Mouse (Mus musculus): ENCODE results near the gene Vmp1.

The Vmp1 gene

GRCm38 (mm10) chr11:86634396-86634795, 49.2 kb downstream of the Vmp1 start:
- no peak for DNase-seq (ENCODE audit: low read depth, low spot score)

GRCm38 (mm10) chr11:86629941-86630340, 53.7 kb downstream of the Vmp1 start:
- no peak for DNase-seq (ENCODE audit: low read depth, low spot score)

GRCm38 (mm10) chr11:86629445-86629844, 54.2 kb downstream of the Vmp1 start:
- DNase-seq (ENCODE audit: low read depth, low spot score), result no peak

- no peak for DNase-seq (ENCODE audit: low read depth, low spot score)
Observed at GRCm38 (mm10) chr11:86628448-86628847, 55.2 kb downstream of the Vmp1 start.

GRCm38 (mm10) chr11:86627649-86628048, 56.0 kb downstream of the Vmp1 start:
- DNase-seq (ENCODE audit: low read depth, low spot score), result no peak

GRCm38 (mm10) chr11:86626714-86627113, 56.9 kb downstream of the Vmp1 start:
- no peak for DNase-seq (ENCODE audit: low read depth, low spot score)

GRCm38 (mm10) chr11:86624237-86624941, 59.2 kb downstream of the Vmp1 start:
- DNase-seq (ENCODE audit: low read depth, low spot score), result no peak

- no peak for DNase-seq (ENCODE audit: low read depth, low spot score)
Observed at GRCm38 (mm10) chr11:86623402-86624010, 60.1 kb downstream of the Vmp1 start.

- no peak for DNase-seq (ENCODE audit: low read depth, low spot score)
Observed at GRCm38 (mm10) chr11:86622191-86622912, 61.3 kb downstream of the Vmp1 start.

GRCm38 (mm10) chr11:86621139-86621538, 62.5 kb downstream of the Vmp1 start:
- DNase-seq (ENCODE audit: low read depth, low spot score), result no peak

GRCm38 (mm10) chr11:86618548-86619335, 64.9 kb downstream of the Vmp1 start:
- DNase-seq (ENCODE audit: low read depth, low spot score), result no peak

- no peak for DNase-seq (ENCODE audit: low read depth, low spot score)
Observed at GRCm38 (mm10) chr11:86614607-86615006, 69.0 kb downstream of the Vmp1 start.

GRCm38 (mm10) chr11:86614056-86614530, 69.5 kb downstream of the Vmp1 start:
- DNase-seq (ENCODE audit: low read depth, low spot score), result no peak

- DNase-seq (ENCODE audit: low read depth, low spot score), result no peak
Observed at GRCm38 (mm10) chr11:86611991-86612390, 71.6 kb downstream of the Vmp1 start.

- DNase-seq (ENCODE audit: low read depth, low spot score), result no peak
Observed at GRCm38 (mm10) chr11:86610239-86610638, 73.4 kb downstream of the Vmp1 start.

GRCm38 (mm10) chr11:86607808-86608350, 75.8 kb downstream of the Vmp1 start:
- no peak for DNase-seq (ENCODE audit: low read depth, low spot score)

GRCm38 (mm10) chr11:86606621-86607339, 76.9 kb downstream of the Vmp1 start:
- no peak for DNase-seq (ENCODE audit: low read depth, low spot score)

GRCm38 (mm10) chr11:86604732-86605520, 78.7 kb downstream of the Vmp1 start:
- no peak for DNase-seq (ENCODE audit: low read depth, low spot score)

- DNase-seq (ENCODE audit: low read depth, low spot score), result no peak
Observed at GRCm38 (mm10) chr11:86604289-86604688, 79.3 kb downstream of the Vmp1 start.

GRCm38 (mm10) chr11:86603719-86604118, 79.9 kb downstream of the Vmp1 start:
- DNase-seq (ENCODE audit: low read depth, low spot score), result no peak

Data from mesoderm, embryonic 11.5 days (tissue).